Mouse (Mus musculus) megakaryocyte, embryonic 14.5 days (primary cell): ENCODE data around the gene Gsdme.

Experiments used
- FLI1 ChIP-seq: IDR thresholded peaks from 2 replicates; pipeline ENCODE4 v1.6.1; 2012; ENCODE audit warnings: low read length, inconsistent platforms, mixed read lengths
- GATA1 ChIP-seq: IDR thresholded peaks from 3 replicates; pipeline ENCODE4 v1.6.1; 2012; ENCODE audit warnings: mixed read lengths, low read length, inconsistent platforms, borderline replicate concordance

DNA sequence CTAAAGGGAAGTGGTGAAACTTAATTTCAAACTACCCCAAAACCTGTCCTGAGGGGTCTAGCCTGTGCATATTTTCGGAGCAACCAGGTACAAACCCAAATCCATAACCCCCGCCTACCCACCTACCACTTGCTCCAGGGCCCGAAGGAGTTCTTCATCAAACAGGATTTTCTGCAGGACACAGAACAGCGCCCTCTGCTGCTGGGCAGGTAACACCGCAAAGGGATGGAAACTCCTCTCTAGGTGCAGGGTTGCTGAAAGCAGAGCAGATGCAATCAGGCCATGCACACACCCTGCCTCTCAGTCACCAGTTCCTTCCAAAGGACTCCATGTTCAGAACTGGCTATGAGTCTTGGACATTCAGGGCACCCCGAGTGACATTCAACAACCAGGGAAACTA lies 42.8 kb downstream of the Gsdme start:
- TF ChIP-seq FLI1 (no peak), GATA1 (no peak)
